Mouse (Mus musculus) midbrain, embryonic 14.5 days (tissue): Measurements from ENCODE around the gene Tmem107. TPM values are rescaled to one million over a fixed set of nuclear protein-coding genes. Genes with fewer than 3 reads are reported as not detected.

Experiments used
- ATAC-seq: fragments of 200-750 bp; cut with Nextera tagmentation; 2 replicates; pipeline ENCODE4 v1.8.0; 2017; ENCODE audit warnings: moderate number of reproducible peaks, moderate library complexity; ENCODE audit not compliant: low FRiP score, low TSS enrichment
- DNase-seq: peaks from one replicate; pipeline ENCODE4 v3.0.0-alpha.2; 2015
- H3K27ac ChIP-seq: fragments of 300-500 bp; sonication (generic); replicated peaks from 2 replicates; pipeline ENCODE4 v1.5.1; 2014; ENCODE audit warnings: mild to moderate bottlenecking, low read depth, low read length, moderate library complexity
- H3K27me3 ChIP-seq: fragments of 300-500 bp; sonication (generic); 2 replicates; pipeline ENCODE4 v1.6.1; 2014; ENCODE audit warnings: low read length, control low read depth, mixed read lengths; ENCODE audit not compliant: control insufficient read depth, insufficient read depth
- H3K36me3 ChIP-seq: fragments of 300-500 bp; sonication (generic); 2 replicates; pipeline ENCODE4 v1.6.1; 2014; ENCODE audit warnings: low read length, control low read depth; ENCODE audit not compliant: control insufficient read depth, insufficient read depth
- H3K4me1 ChIP-seq: fragments of 300-500 bp; sonication (generic); 2 replicates; pipeline ENCODE4 v1.6.1; 2014; ENCODE audit warnings: mild to moderate bottlenecking, antibody characterized with exemption, low read length, control low read depth; ENCODE audit not compliant: control insufficient read depth, insufficient read depth
- H3K4me2 ChIP-seq: fragments of 300-500 bp; sonication (generic); 2 replicates; pipeline ENCODE4 v1.6.1; 2014; ENCODE audit warnings: mild to moderate bottlenecking, low read length, moderate library complexity
- H3K4me3 ChIP-seq: fragments of 300-500 bp; sonication (generic); replicated peaks from 2 replicates; pipeline ENCODE4 v1.5.1; 2014; ENCODE audit warnings: low read depth, low read length
- H3K9ac ChIP-seq: fragments of 300-500 bp; sonication (generic); replicated peaks from 2 replicates; pipeline ENCODE4 v1.6.1; 2014; ENCODE audit warnings: mild to moderate bottlenecking, low read length, moderate library complexity
- H3K9me3 ChIP-seq: fragments of 300-500 bp; sonication (generic); 2 replicates; pipeline ENCODE4 v1.6.1; 2016; ENCODE audit warnings: low read length, control low read depth, mixed read lengths; ENCODE audit not compliant: control insufficient read depth
- WGBS: fragments of 180-500 bp; shearing (Covaris S2); extraction: QIAGEN DNeasy Blood & Tissue Kit; methylation state at CpG from one replicate; pipeline ENCODE4 v1.1.7; 2014; 5-methylcytosine and 5-hydroxymethylcytosine counted together
- polyA plus RNA-seq: library from polyadenylated mRNA; unstranded; fragments of >200 nt; fragmentation: Nextera tagmentation; extraction: Ambion mirVana; gene quantifications from 2 replicates; pipeline ENCODE4 v1.2.1, GENCODE M21; 2014

The Tmem107 gene
- polyA plus RNA-seq, 1 experiment from 2014 or later = 28.0 TPM

- 0 out of 2 replicates have a peak overlapping the region, but pooled peaks have one; percentile 27 for H3K9ac ChIP-seq
- under 1% methylated on average over 30 of the region's 30 CpGs for WGBS
- no peaks in the 10 kb centered on the region for H3K4me1 ChIP-seq
- 0 out of 2 replicates have a peak, but pooled peaks cover 4% of the 10 kb centered on the region for H3K27me3 ChIP-seq
- peak overlapping the region; percentile 38 for H3K4me3 ChIP-seq
- ATAC-seq (peak; percentile 60; the same call in 1 of the 2 replicates), DNase-seq (peak; percentile 95)
- no peaks in the 10 kb centered on the region for H3K9me3 ChIP-seq
- H3K27ac ChIP-seq = no peak overlapping the region
- peak overlapping the region; percentile 58 for H3K4me2 ChIP-seq
- peaks cover 40% of the 10 kb centered on the region for H3K36me3 ChIP-seq
Measured at GRCm38 (mm10) chr11:69110319-69111046, 39.9 kb downstream of the Tmem107 start.

- Histone ChIP-seq H3K27ac (no peak overlapping the region), H3K9me3 (no peaks in the 10 kb centered on the region), H3K4me3 (peak overlapping the region; percentile 38), H3K4me2 (peak overlapping the region; percentile 58), H3K4me1 (no peaks in the 10 kb centered on the region), H3K27me3 (0 out of 2 replicates have a peak, but pooled peaks cover 4% of the 10 kb centered on the region), H3K9ac (no peak overlapping the region), H3K36me3 (peaks cover 32% of the 10 kb centered on the region)
- ATAC-seq (no peak), DNase-seq (no peak)
- 4% methylated on average over 21 of the region's 21 CpGs for WGBS
Measured at GRCm38 (mm10) chr11:69111051-69111810, 40.6 kb downstream of the Tmem107 start.

DNA sequence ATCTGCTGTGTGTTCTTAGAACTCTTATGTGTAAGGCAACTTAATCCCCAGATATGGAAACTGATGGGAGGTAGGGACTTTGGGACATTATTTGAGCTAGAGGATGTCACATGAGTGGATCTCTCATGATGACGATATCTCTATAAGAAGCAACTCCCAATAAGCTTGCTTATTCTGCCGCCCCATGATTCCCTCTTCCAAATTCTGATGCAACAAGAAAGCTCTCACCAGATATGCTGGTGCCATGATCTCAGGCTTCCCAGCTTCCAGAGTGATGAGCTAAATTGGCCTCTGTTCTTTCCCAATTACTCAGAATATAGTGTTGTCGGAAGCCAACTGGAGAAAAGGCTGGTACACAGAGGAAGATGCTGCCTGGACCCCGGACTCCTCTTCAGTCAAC, 41.3 kb downstream of the Tmem107 start:
- DNase-seq = no peak
- 72% methylated on average over 4 of the region's 4 CpGs for WGBS
- Histone ChIP-seq H3K4me3 (no peak overlapping the region), H3K27ac (no peak overlapping the region), H3K4me1 (peaks cover 1% of the 10 kb centered on the region; the same call in 1 of the 2 replicates), H3K27me3 (0 out of 2 replicates have a peak, but pooled peaks cover 4% of the 10 kb centered on the region), H3K36me3 (peaks cover 26% of the 10 kb centered on the region), H3K4me2 (peak overlapping the region; percentile 58; the same call in 1 of the 2 replicates), H3K9me3 (no peaks in the 10 kb centered on the region), H3K9ac (no peak overlapping the region)
- ATAC-seq = no peak

DNA sequence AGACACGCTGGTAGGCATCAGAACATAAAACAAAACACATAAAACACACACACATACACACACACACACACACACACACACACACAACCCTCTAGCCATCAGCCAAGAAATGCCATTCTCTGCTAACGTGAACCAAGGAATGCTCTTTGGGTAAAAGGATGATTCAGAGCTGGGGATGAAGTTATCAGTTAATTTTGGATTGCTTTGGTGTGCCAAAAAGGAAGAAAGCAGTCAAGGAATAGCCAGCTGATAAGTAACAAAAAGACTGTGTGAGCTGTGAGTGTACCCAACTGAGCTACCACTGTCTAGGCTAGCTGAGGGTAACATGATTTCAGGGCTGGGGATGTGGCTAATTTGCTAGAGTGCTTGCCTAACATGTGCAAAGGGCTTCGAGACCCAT, 43.4 kb downstream of the Tmem107 start:
- H3K27ac ChIP-seq = no peak overlapping the region
- H3K9ac ChIP-seq = no peak overlapping the region
- peaks cover 6% of the 10 kb centered on the region; the same call in 1 of the 2 replicates for H3K36me3 ChIP-seq
- 0 out of 2 replicates have a peak, but pooled peaks cover 4% of the 10 kb centered on the region for H3K27me3 ChIP-seq
- H3K4me3 ChIP-seq = no peak overlapping the region
- DNase-seq = no peak
- H3K4me2 ChIP-seq = no peak overlapping the region
- WGBS = 73% methylated on average over 3 of the region's 3 CpGs
- H3K4me1 ChIP-seq = peaks cover 10% of the 10 kb centered on the region
- no peak for ATAC-seq
- no peaks in the 10 kb centered on the region for H3K9me3 ChIP-seq

DNA sequence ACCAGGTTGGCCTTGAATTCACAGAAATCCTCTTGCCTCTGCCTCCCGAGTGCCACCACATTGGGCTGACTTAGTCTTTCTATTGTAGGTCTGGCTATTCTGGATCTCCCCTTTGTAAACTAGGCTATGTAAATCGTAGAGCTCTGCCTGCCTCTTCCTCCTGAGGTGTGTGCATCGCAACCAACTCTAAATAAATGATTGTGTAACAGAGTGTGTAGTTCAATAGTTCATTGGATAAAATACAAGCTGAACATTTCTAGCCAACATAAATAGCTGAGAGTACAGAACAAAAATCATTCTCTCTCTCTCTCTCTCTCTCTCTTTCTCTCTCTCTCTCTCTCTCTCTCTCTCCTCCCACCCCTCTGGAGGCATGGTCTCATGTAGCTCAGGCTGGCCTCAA, 44.0 kb downstream of the Tmem107 start:
- no peak for ATAC-seq
- peaks cover 16% of the 10 kb centered on the region for H3K4me1 ChIP-seq

GRCm38 (mm10) chr11:69116843-69117242, 46.2 kb downstream of the Tmem107 start:
- Histone ChIP-seq H3K4me1 (peaks cover 26% of the 10 kb centered on the region), H3K4me3 (peak overlapping the region; percentile 67; the same call in 1 of the 2 replicates), H3K9me3 (no peaks in the 10 kb centered on the region), H3K27ac (no peak overlapping the region), H3K9ac (no peak overlapping the region), H3K27me3 (peaks cover 8% of the 10 kb centered on the region; the same call in 1 of the 2 replicates), H3K4me2 (peak overlapping the region; percentile 82), H3K36me3 (no peaks in the 10 kb centered on the region)
- no peak for DNase-seq
- no peak for ATAC-seq
- WGBS = 61% methylated on average over 5 of the region's 5 CpGs

More for the DNA sequence above, 44.0 kb downstream of the Tmem107 start:
- H3K27me3 ChIP-seq = 0 out of 2 replicates have a peak, but pooled peaks cover 4% of the 10 kb centered on the region
- peaks cover under 1% of the 10 kb centered on the region; the same call in 1 of the 2 replicates for H3K36me3 ChIP-seq
- no peak overlapping the region for H3K27ac ChIP-seq
- no peak overlapping the region for H3K4me3 ChIP-seq
- no peak for DNase-seq
- H3K9ac ChIP-seq = no peak overlapping the region
- no peak overlapping the region for H3K4me2 ChIP-seq
- H3K9me3 ChIP-seq = no peaks in the 10 kb centered on the region
- WGBS = 78% methylated on average over 3 of the region's 3 CpGs

- under 1% methylated on average over 45 of the region's 45 CpGs for WGBS
- Histone ChIP-seq H3K27me3 (peaks cover 8% of the 10 kb centered on the region; the same call in 1 of the 2 replicates), H3K9ac (peak overlapping the region; percentile 73), H3K4me2 (peak overlapping the region; percentile 82), H3K36me3 (no peaks in the 10 kb centered on the region), H3K4me3 (peak overlapping the region; percentile 67), H3K4me1 (peaks cover 27% of the 10 kb centered on the region), H3K27ac (peak overlapping the region; percentile 37), H3K9me3 (no peaks in the 10 kb centered on the region)
- DNase-seq = peak; percentile 69
- no peak for ATAC-seq
Measured at GRCm38 (mm10) chr11:69117737-69118695, 47.4 kb downstream of the Tmem107 start.

DNA sequence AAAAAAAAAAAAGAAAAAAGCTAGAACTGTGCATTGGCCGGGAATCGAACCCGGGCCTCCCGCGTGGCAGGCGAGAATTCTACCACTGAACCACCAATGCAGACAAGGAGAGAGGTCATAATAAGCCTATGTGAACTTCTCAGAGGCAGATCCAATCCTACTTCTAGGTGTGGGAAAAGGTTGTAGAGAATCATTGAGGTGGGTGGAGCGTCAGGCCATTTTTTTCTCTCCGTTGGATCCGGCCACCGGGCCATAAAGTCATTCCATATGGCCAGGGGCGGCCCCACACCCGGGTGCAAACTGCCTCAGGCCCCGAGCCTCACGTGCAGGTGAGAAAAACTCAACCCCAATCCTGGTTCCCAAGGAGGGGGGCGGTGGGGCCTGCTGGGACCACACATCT, 48.2 kb downstream of the Tmem107 start:
- Histone ChIP-seq H3K27me3 (peaks cover 8% of the 10 kb centered on the region; the same call in 1 of the 2 replicates), H3K4me1 (peaks cover 27% of the 10 kb centered on the region), H3K27ac (no peak overlapping the region), H3K4me3 (peak overlapping the region; percentile 67), H3K4me2 (peak overlapping the region; percentile 82), H3K9ac (no peak overlapping the region), H3K36me3 (no peaks in the 10 kb centered on the region), H3K9me3 (no peaks in the 10 kb centered on the region)
- 1% methylated on average over 15 of the region's 15 CpGs for WGBS
- ATAC-seq (0 out of 2 replicates have a peak, but pooled peaks have one; percentile 12), DNase-seq (peak; percentile 94)
